Mouse (Mus musculus) spleen, adult 2 months (tissue): Measurements from ENCODE around the gene Zbtb8b. TPM values are rescaled to one million over a fixed set of nuclear protein-coding genes. Genes with fewer than 3 reads are reported as not detected.

ENCODE experiments used
- DNase-seq, 2 experiments: peaks; one replicate each; pipeline versions ENCODE4 v3.0.0 to v3.0.0-alpha.2; 2012 to 2021; ENCODE audit warnings: low spot score in 2 of 2, low read depth in 1 of 2
- H3K27ac ChIP-seq: fragments of 200-500 bp; 2 replicates; pipeline ENCODE4 v1.5.1; 2012; ENCODE audit warnings: low read length, inconsistent platforms; ENCODE audit not compliant: insufficient read depth
- H3K27me3 ChIP-seq: fragments of 200-500 bp; 2 replicates; pipeline ENCODE4 v1.6.1; 2012; ENCODE audit warnings: mild to moderate bottlenecking, moderate library complexity, low read length, inconsistent platforms; ENCODE audit not compliant: control insufficient read depth, insufficient read depth
- H3K36me3 ChIP-seq: fragments of 200-500 bp; 2 replicates; pipeline ENCODE4 v1.6.1; 2012; ENCODE audit warnings: mild to moderate bottlenecking, low read length, inconsistent platforms; ENCODE audit not compliant: control insufficient read depth, insufficient read depth
- H3K4me1 ChIP-seq: fragments of 200-500 bp; 2 replicates; pipeline ENCODE4 v1.6.1; 2011; ENCODE audit warnings: inconsistent platforms; ENCODE audit not compliant: control insufficient read depth, insufficient read depth, insufficient read length
- H3K4me3 ChIP-seq: fragments of 200-500 bp; 2 replicates; pipeline ENCODE4 v1.5.1; 2011; ENCODE audit warnings: mild to moderate bottlenecking, inconsistent platforms; ENCODE audit not compliant: insufficient read depth, insufficient read length; ENCODE audit errors: extremely low read depth
- CTCF ChIP-seq: fragments of 200-500 bp; IDR thresholded peaks from 2 replicates; pipeline ENCODE4 v1.5.1; 2011; ENCODE audit warnings: mild to moderate bottlenecking, inconsistent platforms; ENCODE audit not compliant: insufficient read depth, insufficient read length, insufficient replicate concordance; ENCODE audit errors: extremely low read depth
- POLR2A ChIP-seq: fragments of 200-500 bp; IDR thresholded peaks from 2 replicates; pipeline ENCODE4 v1.6.1; 2011; ENCODE audit warnings: low read depth, low read length, inconsistent platforms
- WGBS: fragments of 180-500 bp; shearing (Covaris S2); methylation state at CpG from one replicate; pipeline ENCODE4 v1.1.7; 2018; 5-methylcytosine and 5-hydroxymethylcytosine counted together
- polyA plus RNA-seq: library from polyadenylated mRNA; depleted of rRNA; stranded (reverse); fragments of >200 nt; gene quantifications from 2 replicates; pipeline ENCODE4 v1.2.3, GENCODE M21; 2012; rRNA removed

The Zbtb8b gene
- polyA plus RNA-seq, result 0.02 TPM in 1 of 2 replicates, not detected in the other

DNA sequence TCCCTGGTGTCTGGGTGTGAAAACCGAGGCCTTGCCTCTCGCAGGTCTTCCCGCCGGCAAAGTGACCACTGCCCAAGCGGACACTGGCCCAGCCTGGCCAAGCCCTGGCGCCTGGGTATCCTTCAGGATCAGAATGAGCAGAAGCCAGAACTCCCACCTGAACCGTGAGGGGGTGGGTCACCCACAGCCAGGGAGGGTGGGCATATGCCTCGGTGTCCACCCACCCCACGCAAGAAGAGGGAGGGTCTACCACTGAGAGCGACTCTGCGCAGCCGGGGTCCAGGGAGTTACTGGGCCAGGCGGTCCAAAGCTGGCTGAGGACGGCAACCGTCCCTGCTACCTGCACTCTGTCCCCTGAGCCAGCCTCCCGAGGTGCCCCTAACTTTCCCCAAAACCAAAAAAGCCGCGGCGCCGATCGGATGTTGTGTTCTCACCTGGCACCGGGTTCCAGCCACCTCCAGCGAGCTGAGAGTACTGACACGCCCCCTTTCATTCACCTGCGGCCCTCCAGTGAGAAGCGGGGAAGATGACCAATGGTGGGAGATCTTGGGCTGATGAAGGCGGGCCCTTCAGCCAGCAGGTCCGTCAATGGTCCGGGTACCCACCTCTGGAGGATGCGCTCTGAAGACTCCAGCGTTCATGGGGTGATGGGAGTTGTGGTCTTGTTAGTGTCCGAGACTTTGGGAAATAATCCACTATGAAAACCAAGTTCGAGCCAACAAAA lies at the start of gene Zbtb8b:
Gene Zbtb8b (minus strand): TSS at position 514 of the 724 bp plus-strand sequence.
- Histone ChIP-seq H3K27me3 (peaks cover 18% of the 10 kb centered on the region), H3K36me3 (no peaks in the 10 kb centered on the region), H3K4me3 (no peak within 1 kb of the TSS), H3K27ac (no peak within 1 kb of the TSS), H3K4me1 (no peaks in the 10 kb centered on the region)
- no peak for DNase-seq
- TF ChIP-seq POLR2A (no peak), CTCF (no peak)
- WGBS, result 14% methylated on average over 33 of the region's 33 CpGs

DNA sequence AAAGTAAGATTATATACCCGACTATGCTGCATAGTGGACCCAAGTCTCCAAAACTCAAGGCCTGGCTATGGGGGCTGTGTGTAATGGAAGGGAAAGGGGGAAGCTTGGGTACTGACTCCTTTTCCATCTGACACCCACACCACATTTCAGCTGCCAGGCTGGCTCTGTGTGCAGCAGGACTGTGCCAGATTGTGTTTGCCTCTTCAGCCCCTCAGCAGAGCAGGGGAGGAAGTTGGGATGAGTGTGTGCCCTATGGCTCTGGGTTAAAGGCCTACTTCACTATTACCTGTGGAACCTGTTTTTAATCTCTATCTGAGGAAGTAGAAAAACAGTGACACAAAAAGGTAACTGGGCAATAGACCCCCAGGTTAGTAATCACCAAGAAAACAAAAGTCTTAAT lies 40.4 kb upstream of the Zbtb8b start:
- DNase-seq, result no peak
- H3K36me3 ChIP-seq, result peaks cover 36% of the 10 kb centered on the region
- no peak for TF ChIP-seq CTCF
- TF ChIP-seq POLR2A, result no peak

DNA sequence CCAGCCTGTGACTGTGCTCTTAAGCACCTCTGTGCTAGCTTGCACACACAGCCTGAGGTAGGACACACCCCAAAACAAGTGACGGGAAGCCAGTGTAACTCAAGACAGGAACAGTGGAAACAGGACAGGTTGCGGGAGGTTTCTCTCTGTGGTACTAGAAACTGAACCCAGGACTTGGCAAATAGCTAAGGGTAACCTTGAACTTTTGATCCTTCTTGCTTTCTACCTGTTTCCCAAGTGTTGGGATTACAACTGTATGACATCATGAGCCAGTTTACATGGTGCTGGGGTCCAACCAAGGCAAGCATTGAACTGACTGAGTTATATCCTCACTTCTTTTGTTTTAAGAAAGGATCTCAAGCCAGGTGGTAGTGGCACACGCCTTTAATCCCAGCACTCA lies 39.2 kb upstream of the Zbtb8b start:
- no peak for DNase-seq
- H3K27me3 ChIP-seq, result no peaks in the 10 kb centered on the region
- H3K36me3 ChIP-seq, result peaks cover 32% of the 10 kb centered on the region
- WGBS, result 95% methylated on average over 3 of the region's 3 CpGs
- H3K4me3 ChIP-seq, result no peak overlapping the region
- H3K27ac ChIP-seq, result no peak overlapping the region
- no peak for TF ChIP-seq CTCF
- TF ChIP-seq POLR2A, result no peak
- H3K4me1 ChIP-seq, result no peaks in the 10 kb centered on the region

More for the DNA sequence above, 40.4 kb upstream of the Zbtb8b start:
- no peaks in the 10 kb centered on the region for H3K4me1 ChIP-seq
- 90% methylated on average over 1 of the region's 1 CpGs for WGBS
- H3K27ac ChIP-seq, result no peak overlapping the region
- H3K4me3 ChIP-seq, result no peak overlapping the region
- no peaks in the 10 kb centered on the region for H3K27me3 ChIP-seq

DNA sequence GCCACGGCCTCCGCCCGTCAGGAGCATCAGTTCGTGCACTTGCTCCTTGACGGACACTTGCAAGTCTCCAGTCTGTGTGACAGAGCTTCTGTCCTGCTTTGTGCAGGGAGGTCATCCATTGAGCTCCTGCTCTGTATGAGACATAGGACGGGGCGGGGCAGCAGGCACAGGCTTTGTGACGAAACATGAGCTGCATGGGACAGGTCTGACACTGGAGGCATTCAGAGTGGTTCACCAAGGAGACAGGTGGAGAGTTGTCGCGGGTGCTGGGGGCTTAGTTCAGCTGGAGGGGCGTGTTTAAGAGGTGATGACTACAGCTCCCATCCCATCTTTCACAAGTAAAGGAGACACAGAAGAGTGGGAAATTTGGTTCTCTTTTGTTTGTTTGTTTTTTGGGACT lies 35.4 kb upstream of the Zbtb8b start:
- Histone ChIP-seq H3K27ac (no peak overlapping the region), H3K4me1 (no peaks in the 10 kb centered on the region), H3K36me3 (peaks cover 49% of the 10 kb centered on the region), H3K4me3 (no peak overlapping the region), H3K27me3 (no peaks in the 10 kb centered on the region)
- TF ChIP-seq CTCF (no peak), POLR2A (no peak)
- DNase-seq, result no peak
- 95% methylated on average over 11 of the region's 11 CpGs for WGBS

DNA sequence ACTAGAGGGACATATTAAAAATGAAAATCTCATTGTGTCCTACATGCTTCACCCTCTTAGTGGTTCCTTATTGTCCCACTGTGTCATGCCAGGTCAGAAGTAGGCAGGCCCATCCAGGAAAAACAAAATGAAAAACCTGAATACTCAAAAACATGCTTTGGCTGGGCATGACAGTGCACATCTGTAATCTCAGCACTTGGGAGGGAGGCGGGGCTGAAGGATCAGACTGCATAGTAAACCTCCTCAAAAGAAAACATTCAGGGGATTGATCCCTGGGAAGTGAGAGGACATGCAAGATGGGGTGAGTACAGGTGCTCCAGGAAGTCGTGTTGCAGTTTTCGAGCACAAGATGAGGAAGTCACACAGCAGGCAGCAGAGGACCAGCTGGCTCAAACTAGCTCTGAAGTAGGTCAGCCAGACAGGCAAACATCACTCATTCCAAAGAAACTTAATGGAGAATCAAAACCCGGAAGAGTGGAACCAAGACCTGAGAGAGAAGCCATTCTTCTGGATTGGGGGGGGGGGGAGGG lies 23.7 kb upstream of the Zbtb8b start:
- H3K4me3 ChIP-seq, result no peak overlapping the region
- TF ChIP-seq CTCF (no peak), POLR2A (no peak)
- no peaks in the 10 kb centered on the region for H3K27me3 ChIP-seq
- H3K27ac ChIP-seq, result peak overlapping the region; percentile 45; the same call in 1 of the 2 replicates
- 62% methylated on average over 4 of the region's 4 CpGs for WGBS
- H3K36me3 ChIP-seq, result peaks cover 32% of the 10 kb centered on the region
- DNase-seq, result no peak
- no peaks in the 10 kb centered on the region; the same call in 1 of the 2 replicates for H3K4me1 ChIP-seq

DNA sequence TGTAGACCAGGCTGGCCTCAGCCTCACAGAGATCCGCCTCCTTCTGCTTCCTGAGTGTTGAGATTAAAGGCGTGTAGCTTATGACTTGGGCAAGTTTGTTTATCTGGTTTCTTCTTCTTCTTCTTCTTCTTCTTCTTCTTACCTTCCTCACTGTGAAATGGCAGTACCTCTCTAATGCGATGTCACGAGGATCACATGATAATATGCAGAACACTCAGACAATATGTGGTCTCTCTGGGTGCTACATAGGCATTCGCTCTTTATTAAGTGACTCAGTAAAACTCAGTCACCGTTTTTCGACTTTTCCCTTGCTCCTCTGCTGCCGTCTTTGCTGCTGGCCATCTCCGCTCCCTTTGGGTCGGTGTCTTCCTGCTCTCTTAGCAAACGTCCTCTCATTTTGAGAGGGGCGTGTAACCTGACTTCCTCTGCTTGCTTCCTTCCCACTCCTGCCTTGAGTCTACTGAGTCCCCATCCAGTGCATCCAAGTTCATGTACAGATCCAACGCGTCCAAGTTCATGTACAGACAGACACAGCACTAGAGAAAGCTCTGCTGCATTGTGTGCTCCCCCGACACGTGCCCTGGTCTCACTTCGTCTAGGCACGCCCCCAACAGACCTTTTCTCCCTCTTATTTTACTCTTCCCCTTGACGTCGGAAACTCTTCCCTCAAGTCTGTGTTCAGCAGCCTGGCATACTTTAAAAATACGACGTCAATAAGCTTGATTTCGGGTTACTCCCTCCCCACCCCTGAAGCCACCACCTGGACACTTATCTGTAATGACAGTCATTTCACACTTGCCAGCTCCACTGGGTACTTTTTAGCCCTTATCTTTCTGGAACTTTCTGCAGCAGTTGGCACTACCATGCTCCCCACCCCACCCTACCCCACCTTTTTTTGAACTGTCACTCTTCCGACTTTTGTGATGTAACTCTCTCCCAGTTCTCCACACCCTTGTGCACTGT lies 22.7 kb upstream of the Zbtb8b start:
- H3K4me3 ChIP-seq, result no peak overlapping the region
- no peak for DNase-seq
- H3K27me3 ChIP-seq, result no peaks in the 10 kb centered on the region
- H3K4me1 ChIP-seq, result no peaks in the 10 kb centered on the region; the same call in 1 of the 2 replicates
- TF ChIP-seq POLR2A (no peak), CTCF (no peak)
- H3K36me3 ChIP-seq, result peaks cover 24% of the 10 kb centered on the region
- H3K27ac ChIP-seq, result peak overlapping the region; percentile 48; the same call in 1 of the 2 replicates
- WGBS, result 80% methylated on average over 24 of the region's 24 CpGs
